Mouse (Mus musculus) layer of hippocampus, postnatal 10 days (tissue): Measurements from ENCODE around the gene Colec11. TPM values are rescaled to one million over a fixed set of nuclear protein-coding genes. Genes with fewer than 3 reads are reported as not detected.

ENCODE experiments used
- DNase-seq, 2 experiments: peaks; one replicate each; pipeline ENCODE4 v3.0.0; 2021; ENCODE audit warnings: low spot score in 2 of 2
- total RNA-seq, 2 experiments: library from RNA; stranded (reverse); gene quantifications; 2 replicates each; pipeline ENCODE4 v1.2.3; 2021

Colec11 gene
- total RNA-seq, 2 experiments from 2014 or later: 0.50 to 0.62 TPM

GRCm38 (mm10) chr12:28603494-28603893 is 19.7 kb downstream of the Colec11 start:
- no peak for DNase-seq

DNA sequence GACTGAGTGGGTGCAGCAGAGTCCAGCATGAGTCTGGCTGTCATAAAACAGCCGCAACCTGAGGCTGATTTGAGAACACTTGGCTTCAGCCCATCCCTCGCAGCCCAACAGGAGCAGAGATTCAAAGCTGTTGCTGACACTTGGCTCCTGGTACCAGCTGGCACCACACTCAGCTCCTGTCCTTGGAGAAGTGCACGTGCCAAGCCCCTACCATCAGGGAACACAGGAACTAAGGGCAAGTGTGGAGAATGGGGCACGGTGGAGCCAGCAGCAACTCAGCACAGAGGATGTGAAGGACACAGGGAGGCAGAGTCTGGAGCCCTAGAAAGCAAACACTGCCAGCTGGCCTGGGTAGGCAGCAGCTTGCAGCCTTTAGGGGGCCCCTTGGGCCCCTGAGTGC is 20.9 kb downstream of the Colec11 start:
- DNase-seq: peak in 1 of 2 experiments; percentile 46

DNA sequence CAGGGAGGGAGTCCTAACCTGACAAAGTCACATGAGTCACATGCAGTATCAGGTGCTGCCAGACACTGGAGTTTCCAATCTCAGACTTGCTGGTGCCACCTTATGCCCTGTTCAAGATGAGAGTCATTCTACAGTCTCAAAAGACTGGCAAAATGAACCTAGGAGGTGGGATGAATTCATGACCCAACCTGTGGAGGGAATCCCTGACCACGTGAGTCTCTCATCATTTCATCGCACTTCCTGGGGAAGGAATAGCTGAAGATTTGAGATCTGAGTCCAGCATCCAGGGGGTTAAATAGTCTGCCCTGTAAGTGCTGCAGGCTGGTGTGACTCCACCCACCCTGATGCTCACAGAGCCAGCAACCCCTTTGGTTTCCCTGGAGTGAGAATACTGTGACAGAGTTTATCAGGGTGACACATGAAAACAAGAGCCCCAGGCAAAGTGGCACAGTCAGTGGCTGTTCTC is 24.6 kb downstream of the Colec11 start:
- DNase-seq: no peak

- DNase-seq: no peak
Measured at GRCm38 (mm10) chr12:28598110-28598509, 25.1 kb downstream of the Colec11 start.

GRCm38 (mm10) chr12:28597699-28598098 is 25.5 kb downstream of the Colec11 start:
- no peak for DNase-seq

DNA sequence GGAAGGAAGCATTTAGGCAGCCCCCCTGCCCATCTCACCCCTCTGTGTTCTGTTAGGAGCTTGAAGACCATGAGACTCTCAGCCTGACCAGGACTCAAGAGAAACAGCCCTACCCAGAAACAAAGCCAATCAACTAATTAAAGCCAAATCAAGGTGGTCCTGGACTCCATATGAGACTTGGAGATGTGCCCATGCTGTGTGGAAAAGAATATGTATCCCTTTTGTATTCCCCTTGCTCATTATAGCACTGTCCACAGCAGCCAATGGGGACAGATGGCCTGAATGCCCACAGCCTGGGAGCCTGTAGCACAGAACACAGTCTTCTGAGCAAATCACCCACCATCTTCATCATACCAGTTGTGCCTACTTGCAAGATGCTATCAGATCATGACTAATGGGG is 26.3 kb downstream of the Colec11 start:
- no peak for DNase-seq

DNA sequence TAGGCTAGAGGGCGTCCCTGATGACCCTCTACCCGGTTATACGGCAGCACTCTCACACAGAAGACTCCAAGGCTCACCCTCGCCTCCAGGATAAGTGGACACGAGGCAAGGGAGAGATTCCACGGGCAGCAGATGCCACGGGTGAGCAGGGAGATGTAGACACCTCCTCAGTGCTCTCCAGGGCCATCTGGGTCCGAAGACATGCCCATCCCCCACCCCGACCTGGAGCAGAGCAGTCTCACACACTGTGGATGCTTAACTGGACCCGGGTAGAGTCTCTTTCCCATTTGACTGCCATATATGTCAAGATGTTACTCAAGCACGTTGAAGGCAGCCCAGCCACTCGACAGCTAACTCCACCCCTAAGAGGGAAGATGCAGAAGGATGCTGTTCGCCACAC is 32.7 kb downstream of the Colec11 start:
- DNase-seq: no peak

DNA sequence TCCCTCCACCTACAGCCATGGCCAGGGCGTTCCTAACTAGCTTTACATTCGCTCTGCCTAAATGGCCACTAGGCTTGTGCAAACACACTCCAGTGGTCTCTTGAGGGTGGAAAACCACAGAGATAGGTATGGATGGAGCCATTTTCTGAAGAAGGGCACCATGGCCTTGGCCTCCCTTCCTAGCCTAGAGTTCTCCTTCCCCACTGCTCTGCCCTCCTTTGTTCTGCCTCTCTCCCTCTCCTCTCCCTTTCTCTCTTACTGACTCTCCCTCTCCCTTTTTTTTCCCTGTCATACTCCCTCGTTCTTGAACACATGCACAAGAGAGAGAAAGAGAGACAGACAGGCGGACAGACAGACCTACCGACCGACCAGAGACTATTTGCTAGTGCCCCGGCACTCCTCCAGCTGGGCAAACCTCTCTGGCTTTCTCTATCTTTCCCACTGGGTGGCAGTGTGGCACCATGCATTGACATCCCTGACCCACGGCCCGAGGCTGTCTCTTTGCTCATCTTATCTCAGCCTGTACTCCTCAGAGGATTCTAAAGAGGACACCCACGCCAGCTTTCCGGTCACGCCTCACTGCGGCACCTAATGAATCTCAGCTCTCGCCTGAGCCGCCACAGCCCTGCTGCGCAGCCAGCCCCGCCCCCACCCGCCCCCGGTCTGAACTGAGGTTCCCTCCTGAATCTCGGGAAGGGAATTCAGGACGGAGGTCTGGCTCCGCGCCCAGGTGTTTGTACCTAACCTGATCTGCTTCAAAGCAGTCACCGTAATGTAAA is 33.9 kb downstream of the Colec11 start:
- peak; percentile 92 to 94 for DNase-seq

DNA sequence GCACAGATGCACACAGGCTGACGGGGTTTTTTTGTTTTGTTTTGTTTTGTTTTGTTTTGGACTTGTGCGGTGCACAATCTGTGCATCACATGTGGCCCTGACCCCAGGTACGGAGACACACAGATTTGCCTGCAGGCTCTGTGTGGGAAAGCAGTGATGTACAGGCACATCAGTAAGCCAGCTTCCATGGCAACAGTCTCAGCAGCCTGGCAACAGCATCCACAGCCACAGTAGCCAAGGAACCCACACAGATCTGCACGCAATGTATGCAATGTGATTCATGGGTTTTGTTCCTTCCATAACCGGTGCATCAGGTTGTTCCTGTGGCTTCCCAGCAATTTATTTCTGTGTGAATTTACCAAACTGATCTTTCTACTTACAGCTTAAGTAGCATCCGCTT is 35.2 kb downstream of the Colec11 start:
- DNase-seq: peak in 1 of 2 experiments; percentile 53

- DNase-seq: peak; percentile 32 to 41
Measured at GRCm38 (mm10) chr12:28584036-28584435, 39.1 kb downstream of the Colec11 start.

DNA sequence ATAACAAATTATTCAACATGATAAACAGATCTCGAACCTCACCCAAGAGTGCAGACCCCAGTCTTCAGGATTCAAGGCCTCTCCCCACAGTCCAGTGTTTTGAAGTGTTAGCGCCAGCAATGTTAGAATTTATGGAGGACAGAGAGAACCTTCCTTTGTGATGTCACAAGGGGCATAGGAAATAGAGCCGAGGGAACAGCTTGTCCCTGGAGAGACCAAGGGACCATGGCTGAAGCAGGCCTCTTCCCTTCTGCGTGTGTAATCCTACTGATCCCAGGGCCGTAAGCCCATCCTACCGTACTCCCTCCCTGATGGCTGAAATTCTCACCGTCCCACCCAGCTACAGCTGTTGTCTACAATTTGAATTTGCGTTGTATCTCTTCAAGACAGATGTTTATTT is 40.8 kb downstream of the Colec11 start, which contains the start of gene Allc:
Allc (minus strand) TSS at position 101 of the 400 bp plus-strand sequence.
- DNase-seq: no peak

GRCm38 (mm10) chr12:28579132-28579531 is 44.0 kb downstream of the Colec11 start:
- peak in 1 of 2 experiments; percentile 46 for DNase-seq

DNA sequence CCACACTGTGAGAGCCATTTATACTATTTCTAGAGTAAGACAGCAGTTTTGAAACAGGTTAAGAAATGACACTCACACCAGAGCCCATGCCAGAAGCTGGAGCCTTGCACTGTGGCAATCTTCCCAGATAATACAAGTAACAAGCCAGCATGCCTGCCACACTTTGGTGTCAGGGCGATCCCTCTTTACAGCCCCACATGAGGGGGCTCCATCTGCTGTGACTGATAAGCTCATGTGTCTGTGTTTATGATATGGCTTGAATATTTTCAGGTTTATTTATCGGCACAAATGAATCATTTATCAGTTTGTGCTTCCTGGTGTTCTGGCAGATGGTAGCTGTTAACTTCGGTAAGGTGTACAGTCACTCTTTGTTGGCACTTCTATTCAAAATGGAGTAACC is 45.0 kb downstream of the Colec11 start:
- DNase-seq: no peak

DNA sequence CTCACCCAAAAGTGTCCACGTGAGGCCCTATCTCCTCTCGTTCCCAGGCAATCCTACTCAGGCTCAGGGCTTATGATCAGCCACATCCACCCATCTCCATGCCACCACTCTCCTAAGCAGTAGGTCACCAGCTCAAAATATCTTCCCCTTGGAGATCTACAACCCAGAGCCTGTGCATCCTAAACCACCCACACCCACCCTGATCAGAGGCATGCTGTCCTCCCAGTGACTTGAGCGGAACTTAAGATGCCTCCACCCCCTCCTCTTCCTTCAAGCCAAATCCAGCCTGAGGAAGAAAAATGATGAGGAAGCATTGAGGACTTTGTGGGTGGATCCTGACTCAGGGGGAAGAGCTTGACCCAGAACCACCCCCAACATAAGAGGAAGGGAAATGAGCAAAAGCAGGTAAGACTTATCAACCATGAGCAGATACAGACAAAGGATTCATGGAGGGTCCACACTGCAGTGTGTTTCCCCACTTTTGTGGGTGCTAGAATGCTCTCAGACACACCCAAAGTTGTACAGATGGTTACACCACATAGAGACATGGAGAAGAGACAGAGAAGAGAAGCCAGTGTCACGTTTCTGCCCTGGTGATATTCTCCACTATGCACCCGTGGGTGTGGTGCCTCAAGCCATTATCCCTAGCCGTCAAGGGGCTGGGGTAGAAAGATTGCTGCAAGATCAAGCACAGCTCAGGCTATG is 47.7 kb downstream of the Colec11 start:
- DNase-seq: no peak

DNA sequence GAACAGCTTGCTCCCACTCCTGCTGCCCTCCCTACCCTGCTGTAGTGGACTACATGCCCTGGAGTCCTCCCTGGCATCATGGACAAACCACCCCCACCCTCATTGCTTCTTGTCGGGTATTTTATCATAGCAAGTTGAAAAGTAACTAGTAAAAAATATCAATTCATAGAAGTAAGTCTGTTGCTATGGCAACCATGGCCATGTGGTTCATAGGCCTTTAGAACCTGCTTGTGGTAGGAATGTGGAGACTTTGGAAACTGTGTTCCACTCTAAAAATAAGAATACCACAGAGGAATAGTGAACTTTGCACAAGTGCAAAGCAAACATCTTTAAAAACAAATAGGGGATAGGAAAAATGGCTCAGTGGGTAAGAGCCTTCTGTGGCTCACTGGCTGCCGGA is 50.9 kb downstream of the Colec11 start:
- no peak for DNase-seq

DNA sequence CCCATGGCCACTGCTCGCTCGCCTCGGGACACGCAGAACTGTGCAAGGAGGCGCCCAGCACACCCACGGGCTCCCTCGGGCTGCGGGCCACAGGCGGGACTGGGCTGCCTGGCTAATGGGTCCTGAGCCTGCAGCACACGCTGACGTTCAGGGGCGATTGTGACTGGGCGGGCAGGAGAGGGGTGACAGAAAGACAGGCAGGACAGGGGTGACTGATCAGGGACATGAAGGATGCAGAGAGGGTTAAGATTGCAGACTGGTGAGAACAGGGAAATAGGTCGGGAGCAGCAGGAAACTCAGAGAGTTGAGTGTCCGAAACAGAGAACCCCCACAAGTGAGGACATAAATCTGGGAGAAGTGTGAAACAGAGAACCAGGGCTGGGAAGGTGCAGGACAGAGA is 70.9 kb downstream of the Colec11 start, which contains the start of gene Dcdc2c:
Dcdc2c (minus strand) TSS at position 101 of the 400 bp plus-strand sequence.
- DNase-seq: no peak

GRCm38 (mm10) chr12:28551775-28552174 is 71.4 kb downstream of the Colec11 start:
- no peak for DNase-seq

DNA sequence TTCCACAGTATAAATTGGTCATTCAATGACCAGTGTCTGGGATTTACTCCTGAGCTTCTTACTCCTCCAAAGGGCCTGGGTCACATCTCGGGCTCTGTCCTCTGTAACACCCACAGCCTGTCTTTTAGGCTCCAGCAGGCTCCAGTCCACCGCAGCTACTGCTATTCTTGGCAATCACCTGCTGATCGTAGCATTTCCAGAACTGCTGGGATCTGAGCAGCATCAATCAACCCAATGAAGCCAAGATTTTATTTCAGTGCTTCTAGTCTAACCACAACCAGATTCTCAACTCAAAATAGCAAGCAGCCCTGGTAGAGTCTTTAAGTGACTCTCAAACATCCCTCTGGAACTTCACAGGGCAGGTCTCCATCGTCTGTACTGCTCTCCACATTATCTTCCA is 74.3 kb downstream of the Colec11 start:
- DNase-seq: no peak
